Mouse (Mus musculus) small intestine, adult 2 months (tissue): ENCODE measurements around the gene Spred2.

Experiments used
- CTCF ChIP-seq: fragments of 200-500 bp; IDR thresholded peaks from 2 replicates; pipeline ENCODE4 v1.5.1; 2012; ENCODE audit warnings: low read depth, mild to moderate bottlenecking, control low read depth, inconsistent platforms, low read length, moderate library complexity, mixed read lengths; ENCODE audit not compliant: insufficient replicate concordance, insufficient read length; ENCODE audit errors: extremely low read depth
- POLR2A ChIP-seq: fragments of 200-500 bp; IDR thresholded peaks from 2 replicates; pipeline ENCODE4 v1.6.1; 2012; ENCODE audit warnings: low read depth, mild to moderate bottlenecking, control low read depth, inconsistent platforms, low read length, moderate library complexity

GRCm38 (mm10) chr11:19924757-19925148 is 578 bp downstream of the Spred2 start:
- no peak for TF ChIP-seq CTCF
- no peak for TF ChIP-seq POLR2A
